Mouse (Mus musculus) kidney, postnatal 36 days (tissue): ENCODE measurements around the gene Dgcr8.
A peak's percentile ranks its signal among the peaks of the same experiment; 100 is the strongest.

Experiments used
- DNase-seq, 2 experiments: peaks; one replicate each; pipeline ENCODE4 v3.0.0; 2021 to 2022; ENCODE audit warnings: mixed read lengths in 2 of 2

The Dgcr8 gene

GRCm38 (mm10) chr16:18248433-18249363, 40.3 kb downstream of the Dgcr8 start, which contains the start of the genes Trmt2a and Ranbp1:
Gene Trmt2a, plus strand, starts transcription at chr16:18248679.
Gene Ranbp1, minus strand, starts transcription at chr16:18248732.
- DNase-seq, result peak; percentile 99

- peak in 1 of 2 experiments; percentile 38 for DNase-seq
Observed at GRCm38 (mm10) chr16:18247521-18248399, 41.3 kb downstream of the Dgcr8 start.

GRCm38 (mm10) chr16:18241581-18241980, 47.5 kb downstream of the Dgcr8 start:
- no peak for DNase-seq

- DNase-seq, result no peak
Observed at GRCm38 (mm10) chr16:18236676-18237501, 52.2 kb downstream of the Dgcr8 start.

- peak; percentile 73 to 80 for DNase-seq
Observed at GRCm38 (mm10) chr16:18235389-18236065, 53.5 kb downstream of the Dgcr8 start.

GRCm38 (mm10) chr16:18234671-18235388, 54.2 kb downstream of the Dgcr8 start, which contains the start of gene Zdhhc8:
Gene Zdhhc8, minus strand, starts transcription at chr16:18235136.
- DNase-seq, result peak; percentile 74 to 90

- DNase-seq, result peak in 1 of 2 experiments; percentile 26
Observed at GRCm38 (mm10) chr16:18233919-18234670, 55.0 kb downstream of the Dgcr8 start.

GRCm38 (mm10) chr16:18233451-18233850, 55.6 kb downstream of the Dgcr8 start:
- DNase-seq, result no peak

GRCm38 (mm10) chr16:18231451-18231850, 57.6 kb downstream of the Dgcr8 start:
- no peak for DNase-seq

- no peak for DNase-seq
Observed at GRCm38 (mm10) chr16:18231047-18231446, 58.0 kb downstream of the Dgcr8 start.

- no peak for DNase-seq
Observed at GRCm38 (mm10) chr16:18230617-18231016, 58.4 kb downstream of the Dgcr8 start.

- peak in 1 of 2 experiments; percentile 9 for DNase-seq
Observed at GRCm38 (mm10) chr16:18229622-18230021, 59.4 kb downstream of the Dgcr8 start.

- no peak for DNase-seq
Observed at GRCm38 (mm10) chr16:18228856-18229255, 60.2 kb downstream of the Dgcr8 start.

GRCm38 (mm10) chr16:18227897-18228422, 61.1 kb downstream of the Dgcr8 start:
- no peak for DNase-seq

GRCm38 (mm10) chr16:18227187-18227586, 61.9 kb downstream of the Dgcr8 start:
- no peak for DNase-seq

- DNase-seq, result no peak
Observed at GRCm38 (mm10) chr16:18222188-18222587, 66.9 kb downstream of the Dgcr8 start.

- peak in 1 of 2 experiments; percentile 34 for DNase-seq
Observed at GRCm38 (mm10) chr16:18221543-18221898, 67.5 kb downstream of the Dgcr8 start.

GRCm38 (mm10) chr16:18220856-18221542, 68.0 kb downstream of the Dgcr8 start:
- no peak for DNase-seq

GRCm38 (mm10) chr16:18220001-18220400, 69.0 kb downstream of the Dgcr8 start:
- DNase-seq, result peak; percentile 11 to 48
